Mouse (Mus musculus): ENCODE measurements around the gene Slc5a7. TPM values are rescaled to one million over a fixed set of nuclear protein-coding genes. Genes with fewer than 3 reads are reported as not detected.

Slc5a7 gene
- 0.04 and 0.05 TPM in 2 replicates for polyA plus RNA-seq (2012; rRNA removed)

- Histone ChIP-seq H3K36me3 (ENCODE audit: control insufficient read depth, insufficient read depth, low read length) (no peaks in the 10 kb centered on the region), H3K27me3 (ENCODE audit: control insufficient read depth, insufficient read depth, low read length) (no peaks in the 10 kb centered on the region), H3K4me3 (ENCODE audit: control insufficient read depth, low read depth, low read length) (peak within 1 kb of the TSS; percentile 21), H3K27ac (ENCODE audit: control insufficient read depth, insufficient read depth, low read depth, low read length) (no peak within 1 kb of the TSS), H3K4me1 (ENCODE audit: control insufficient read depth, insufficient read depth, low read length) (no peaks in the 10 kb centered on the region; the same call in 1 of the 2 replicates)
- TF ChIP-seq POLR2A (IDR thresholded peaks at IDR 0.05; ENCODE audit: control insufficient read depth, low read depth, low read length) (no peak), CTCF (IDR thresholded peaks at IDR 0.05; ENCODE audit: control insufficient read depth, insufficient read depth, insufficient replicate concordance, low read depth, low read length) (no peak)
Measured at GRCm38 (mm10) chr17:54298934-54299333, at the start of gene Slc5a7. TSS of gene Slc5a7 (minus strand) at chr17:54299034.

GRCm38 (mm10) chr17:54347672-54348071 lies 48.8 kb upstream of the Slc5a7 start:
- TF ChIP-seq POLR2A (IDR thresholded peaks at IDR 0.05; ENCODE audit: control insufficient read depth, low read depth, low read length) (no peak), CTCF (IDR thresholded peaks at IDR 0.05; ENCODE audit: control insufficient read depth, insufficient read depth, insufficient replicate concordance, low read depth, low read length) (no peak)
- H3K4me3 ChIP-seq (ENCODE audit: control insufficient read depth, low read depth, low read length): no peak overlapping the region
- no peaks in the 10 kb centered on the region for H3K4me1 ChIP-seq (ENCODE audit: control insufficient read depth, insufficient read depth, low read length)

DNA sequence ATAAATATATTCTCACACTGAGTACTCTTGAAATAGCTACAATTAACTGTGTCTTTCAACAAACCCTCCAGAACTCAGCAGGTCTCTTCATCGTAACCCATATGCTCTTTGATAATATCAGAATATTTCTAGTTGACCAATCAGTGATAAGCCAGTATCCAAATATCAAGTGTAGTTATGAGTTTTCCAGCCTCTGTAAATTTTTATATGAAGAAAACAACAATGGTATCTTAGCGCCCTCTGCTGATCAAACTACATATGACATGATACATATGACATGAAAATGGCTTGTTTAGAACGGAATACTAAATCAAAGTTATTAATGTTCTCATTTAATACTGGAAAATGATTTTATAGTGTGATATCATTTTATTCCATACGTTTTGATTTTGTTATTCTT lies 44.6 kb upstream of the Slc5a7 start:
- no peak for TF ChIP-seq POLR2A (IDR thresholded peaks at IDR 0.05; ENCODE audit: control insufficient read depth, low read depth, low read length)
- peak; percentile 7; the same call in 1 of the 2 replicates for TF ChIP-seq CTCF (IDR thresholded peaks at IDR 0.05; ENCODE audit: control insufficient read depth, insufficient read depth, insufficient replicate concordance, low read depth, low read length)
- H3K4me1 ChIP-seq (ENCODE audit: control insufficient read depth, insufficient read depth, low read length): no peaks in the 10 kb centered on the region
- H3K36me3 ChIP-seq (ENCODE audit: control insufficient read depth, insufficient read depth, low read length): no peaks in the 10 kb centered on the region
- no peaks in the 10 kb centered on the region for H3K27me3 ChIP-seq (ENCODE audit: control insufficient read depth, insufficient read depth, low read length)
- no peak overlapping the region for H3K27ac ChIP-seq (ENCODE audit: control insufficient read depth, insufficient read depth, low read depth, low read length)
- H3K4me3 ChIP-seq (ENCODE audit: control insufficient read depth, low read depth, low read length): no peak overlapping the region

More at GRCm38 (mm10) chr17:54347672-54348071, 48.8 kb upstream of the Slc5a7 start:
- Histone ChIP-seq H3K36me3 (ENCODE audit: control insufficient read depth, insufficient read depth, low read length) (no peaks in the 10 kb centered on the region), H3K27me3 (ENCODE audit: control insufficient read depth, insufficient read depth, low read length) (no peaks in the 10 kb centered on the region), H3K27ac (ENCODE audit: control insufficient read depth, insufficient read depth, low read depth, low read length) (no peak overlapping the region)

- Histone ChIP-seq H3K27ac (ENCODE audit: control insufficient read depth, insufficient read depth, low read depth, low read length) (no peak overlapping the region), H3K36me3 (ENCODE audit: control insufficient read depth, insufficient read depth, low read length) (no peaks in the 10 kb centered on the region), H3K27me3 (ENCODE audit: control insufficient read depth, insufficient read depth, low read length) (no peaks in the 10 kb centered on the region), H3K4me1 (ENCODE audit: control insufficient read depth, insufficient read depth, low read length) (no peaks in the 10 kb centered on the region; the same call in 1 of the 2 replicates), H3K4me3 (ENCODE audit: control insufficient read depth, low read depth, low read length) (peak overlapping the region; percentile 21)
- TF ChIP-seq CTCF (IDR thresholded peaks at IDR 0.05; ENCODE audit: control insufficient read depth, insufficient read depth, insufficient replicate concordance, low read depth, low read length) (no peak), POLR2A (IDR thresholded peaks at IDR 0.05; ENCODE audit: control insufficient read depth, low read depth, low read length) (no peak)
Measured at GRCm38 (mm10) chr17:54298232-54298924, 456 bp downstream of the Slc5a7 start.

- Histone ChIP-seq H3K27ac (ENCODE audit: control insufficient read depth, insufficient read depth, low read depth, low read length) (no peak overlapping the region), H3K36me3 (ENCODE audit: control insufficient read depth, insufficient read depth, low read length) (no peaks in the 10 kb centered on the region), H3K4me3 (ENCODE audit: control insufficient read depth, low read depth, low read length) (no peak overlapping the region), H3K4me1 (ENCODE audit: control insufficient read depth, insufficient read depth, low read length) (no peaks in the 10 kb centered on the region), H3K27me3 (ENCODE audit: control insufficient read depth, insufficient read depth, low read length) (no peaks in the 10 kb centered on the region)
- no peak for TF ChIP-seq POLR2A (IDR thresholded peaks at IDR 0.05; ENCODE audit: control insufficient read depth, low read depth, low read length)
- no peak for TF ChIP-seq CTCF (IDR thresholded peaks at IDR 0.05; ENCODE audit: control insufficient read depth, insufficient read depth, insufficient replicate concordance, low read depth, low read length)
Measured at GRCm38 (mm10) chr17:54250783-54251182, 48.1 kb downstream of the Slc5a7 start.

- peaks cover 2% of the 10 kb centered on the region; the same call in 1 of the 2 replicates for H3K4me1 ChIP-seq (ENCODE audit: control insufficient read depth, insufficient read depth, low read length)
- H3K27me3 ChIP-seq (ENCODE audit: control insufficient read depth, insufficient read depth, low read length): no peaks in the 10 kb centered on the region
- TF ChIP-seq POLR2A (IDR thresholded peaks at IDR 0.05; ENCODE audit: control insufficient read depth, low read depth, low read length): no peak
- no peak for TF ChIP-seq CTCF (IDR thresholded peaks at IDR 0.05; ENCODE audit: control insufficient read depth, insufficient read depth, insufficient replicate concordance, low read depth, low read length)
- H3K4me3 ChIP-seq (ENCODE audit: control insufficient read depth, low read depth, low read length): no peak overlapping the region
- no peaks in the 10 kb centered on the region for H3K36me3 ChIP-seq (ENCODE audit: control insufficient read depth, insufficient read depth, low read length)
- no peak overlapping the region for H3K27ac ChIP-seq (ENCODE audit: control insufficient read depth, insufficient read depth, low read depth, low read length)
Measured at GRCm38 (mm10) chr17:54243650-54244300, 55.1 kb downstream of the Slc5a7 start.

DNA sequence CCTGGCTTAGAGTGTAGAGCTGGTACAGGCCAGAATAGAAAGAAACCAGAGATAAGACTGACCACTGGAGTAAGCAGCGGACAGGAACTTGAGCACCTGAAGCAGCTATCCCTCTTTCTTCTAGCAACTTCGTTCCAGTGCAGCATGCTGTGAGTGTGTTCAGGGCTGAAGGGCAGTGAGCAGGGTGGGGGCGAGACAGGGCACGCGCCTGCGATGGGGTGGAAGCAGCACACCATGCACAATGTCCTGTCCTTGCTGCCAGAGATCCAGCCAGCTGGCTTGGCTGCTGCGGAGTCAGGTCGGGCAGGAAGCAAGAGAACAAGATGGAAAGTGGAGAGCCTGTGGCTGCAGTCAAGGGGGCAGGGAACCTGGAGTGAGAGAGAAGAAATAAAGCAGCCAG lies 59.4 kb downstream of the Slc5a7 start:
- TF ChIP-seq CTCF (IDR thresholded peaks at IDR 0.05; ENCODE audit: control insufficient read depth, insufficient read depth, insufficient replicate concordance, low read depth, low read length): no peak
- TF ChIP-seq POLR2A (IDR thresholded peaks at IDR 0.05; ENCODE audit: control insufficient read depth, low read depth, low read length): no peak
- H3K4me3 ChIP-seq (ENCODE audit: control insufficient read depth, low read depth, low read length): no peak overlapping the region
- H3K27ac ChIP-seq (ENCODE audit: control insufficient read depth, insufficient read depth, low read depth, low read length): no peak overlapping the region
- H3K27me3 ChIP-seq (ENCODE audit: control insufficient read depth, insufficient read depth, low read length): no peaks in the 10 kb centered on the region
- no peaks in the 10 kb centered on the region for H3K36me3 ChIP-seq (ENCODE audit: control insufficient read depth, insufficient read depth, low read length)
- H3K4me1 ChIP-seq (ENCODE audit: control insufficient read depth, insufficient read depth, low read length): peaks cover 2% of the 10 kb centered on the region; the same call in 1 of the 2 replicates
